Mouse (Mus musculus) v-Abl transformed pro-B cells (cell line): ENCODE measurements around the gene Nebl.

Source experiments
- in situ Hi-C, 2 experiments: fragments of 400-800 bp; cut with MboI; formaldehyde crosslinking; loops; one replicate each; pipeline ENCODE4 v1.15.1; 2025; ENCODE audit not compliant: unreplicated experiment in 2 of 2

Nebl gene

DNA sequence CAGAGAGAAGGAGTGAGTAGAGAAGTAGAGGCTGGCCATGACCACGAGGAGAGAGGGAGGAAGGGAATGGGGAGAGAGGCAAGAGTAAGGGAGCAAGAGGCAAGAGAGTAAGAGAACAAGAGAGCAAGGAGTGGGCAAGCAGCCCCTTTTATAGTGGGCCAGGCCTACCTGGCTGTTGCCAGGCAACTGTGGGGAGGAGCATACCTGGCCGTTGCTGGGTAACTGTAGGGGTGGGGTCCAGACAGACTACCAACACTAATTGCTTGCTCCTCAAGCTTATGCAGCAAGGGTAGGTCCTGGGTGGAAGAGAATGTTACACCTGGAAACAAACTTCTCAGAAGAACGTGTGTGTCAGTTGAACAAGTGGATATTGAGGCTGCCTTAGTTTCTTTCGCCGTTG is 20.0 kb downstream of the Nebl start:
- in situ Hi-C loops: no loop called here

DNA sequence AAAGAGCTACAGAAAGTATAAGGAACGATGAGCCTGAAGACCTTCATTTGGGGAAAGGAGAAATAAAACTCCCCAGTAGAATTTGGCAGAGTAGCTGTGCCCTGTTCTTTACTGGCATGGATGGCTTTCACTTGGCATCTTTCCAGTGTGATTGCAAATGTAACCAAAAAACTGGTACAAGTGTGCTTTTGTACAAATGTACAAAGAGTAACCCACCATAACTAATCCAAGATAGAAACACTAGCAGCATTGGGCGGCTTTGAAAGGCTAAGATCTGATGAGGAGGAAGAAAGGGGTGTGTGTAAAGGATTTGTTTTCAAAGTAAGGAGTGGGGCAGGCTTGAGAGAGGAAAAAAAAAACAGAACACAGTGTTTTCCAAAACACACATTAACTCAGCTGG is 21.2 kb downstream of the Nebl start:
- in situ Hi-C loops: no loop called here

DNA sequence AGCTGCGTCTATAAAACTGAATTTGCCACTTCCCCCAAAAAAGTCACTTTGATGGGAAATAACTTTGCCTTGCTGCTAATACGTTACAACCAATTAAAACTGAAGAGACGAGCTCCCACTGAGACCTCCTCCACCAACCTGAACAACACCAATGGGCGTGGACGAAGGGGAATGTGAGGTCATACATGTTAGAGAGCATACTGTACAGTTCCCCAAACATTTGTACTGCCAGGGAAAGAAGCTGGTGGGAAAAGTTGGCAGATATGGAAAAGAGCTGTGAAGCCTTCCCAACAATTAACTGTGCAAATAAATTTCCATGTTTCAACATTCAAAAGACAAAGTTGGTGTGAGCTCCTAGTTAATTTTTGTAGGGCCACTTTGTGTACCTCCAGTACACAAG is 25.3 kb downstream of the Nebl start:
- in situ Hi-C loops: no loop called here

DNA sequence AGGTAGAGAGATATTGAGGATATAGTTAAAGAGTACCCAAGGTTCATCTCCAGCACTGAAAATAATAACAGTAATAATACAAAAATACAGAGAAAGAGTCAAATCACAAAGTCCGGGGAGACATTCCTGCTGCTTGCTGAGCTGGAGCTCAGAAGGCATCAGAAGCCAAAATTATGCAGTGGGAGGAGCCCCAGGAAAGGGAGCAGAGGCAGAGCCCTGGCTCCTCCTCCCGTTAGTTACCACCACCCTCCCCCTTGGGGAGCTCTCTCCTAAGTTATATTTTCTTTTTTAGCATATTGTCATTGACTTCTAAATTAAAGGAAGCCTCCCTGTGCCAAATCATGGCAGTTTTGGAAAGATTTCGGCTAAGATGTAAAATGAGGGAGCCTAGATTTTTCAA is 25.8 kb downstream of the Nebl start:
- in situ Hi-C loops: no loop called here

DNA sequence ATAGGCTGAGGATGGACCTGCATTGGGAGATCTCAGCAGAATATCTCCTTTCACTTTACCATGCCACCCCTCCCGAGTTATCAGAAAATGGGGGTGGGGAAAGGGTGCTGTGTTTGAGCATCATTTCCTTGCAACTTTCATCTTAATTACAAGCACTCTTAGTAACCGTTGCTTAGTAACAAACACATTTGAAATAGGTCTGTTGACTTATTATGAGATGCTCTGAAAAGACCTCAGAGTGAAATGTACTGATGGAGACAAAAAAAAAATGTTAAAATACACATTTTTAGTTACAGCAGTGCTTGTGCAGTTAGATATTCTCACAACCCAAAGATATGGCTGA is 28.1 kb downstream of the Nebl start:
- in situ Hi-C loops: no loop called here

DNA sequence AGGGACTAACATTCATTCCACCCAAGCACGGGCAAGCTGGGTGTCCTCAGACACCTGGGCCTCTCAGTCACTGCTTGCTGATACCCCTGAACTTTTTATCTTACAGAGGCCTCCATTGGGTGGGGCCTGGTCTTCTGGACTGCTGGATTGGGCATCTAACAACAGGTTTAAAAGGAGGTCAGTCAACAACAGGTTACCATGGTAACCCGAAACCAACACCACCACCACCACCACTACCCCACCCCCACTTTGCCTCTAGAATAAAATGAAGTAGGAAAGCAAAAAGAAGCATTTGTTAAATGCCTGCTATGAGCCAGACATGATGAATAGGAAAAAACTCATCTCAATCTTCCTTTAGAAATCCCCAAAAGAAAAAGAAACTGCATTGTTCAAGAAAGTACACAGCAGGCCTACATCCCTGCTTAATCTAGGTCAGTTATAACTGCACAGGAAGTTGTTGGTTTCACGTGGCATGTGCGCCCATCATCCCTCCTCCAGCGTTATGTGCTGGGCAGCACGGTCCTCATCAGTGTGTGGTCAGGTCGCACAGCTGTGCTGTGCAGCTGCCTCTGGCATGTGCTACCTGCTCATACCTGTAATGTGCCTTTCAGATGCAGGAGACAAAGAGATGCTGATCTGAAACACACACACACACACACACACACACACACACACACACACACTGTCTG is 28.6 kb downstream of the Nebl start:
- in situ Hi-C loops: no loop called here

DNA sequence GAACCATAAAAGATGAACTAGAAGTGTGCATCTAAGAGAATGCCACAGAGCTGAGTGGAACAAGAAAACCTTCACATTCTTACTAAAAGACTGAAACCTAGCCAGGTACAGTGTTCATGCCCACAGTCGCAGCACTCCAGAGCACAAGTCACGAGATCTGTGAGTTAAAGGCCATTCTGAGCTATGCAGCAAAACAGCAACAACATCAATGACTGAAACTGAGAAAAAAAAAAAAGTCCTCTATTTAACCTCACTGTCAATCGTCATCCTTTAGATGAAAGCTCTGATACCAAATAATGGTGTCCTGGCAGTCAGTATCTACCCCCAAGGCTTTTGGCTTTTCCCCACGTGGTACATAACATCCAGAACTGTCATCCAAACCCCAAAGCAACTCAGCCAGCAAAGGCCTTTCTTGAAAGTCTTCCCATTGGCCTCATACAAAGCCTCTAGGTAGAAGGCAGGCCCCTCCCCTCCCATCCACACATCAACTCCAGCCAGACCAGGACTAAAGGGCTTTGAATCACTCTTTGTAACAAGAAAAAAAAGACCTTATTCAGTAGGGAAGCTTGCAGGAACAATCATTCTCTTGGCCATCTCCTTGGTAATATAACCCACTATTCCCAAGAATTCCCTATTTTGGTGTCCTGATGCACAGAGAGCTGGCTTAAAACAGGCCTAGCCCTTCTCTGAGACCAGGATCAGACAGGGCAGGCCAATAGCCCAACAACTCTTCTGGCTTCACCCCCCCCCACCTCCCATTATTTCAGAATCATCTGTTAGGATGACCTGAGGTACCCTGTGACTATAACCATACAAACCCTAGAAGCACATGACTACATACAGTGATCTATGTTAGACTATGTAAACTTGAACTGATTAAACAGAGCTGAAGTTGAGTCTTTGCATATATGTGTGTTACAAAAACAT is 32.8 kb downstream of the Nebl start:
- in situ Hi-C loops: no loop called here

DNA sequence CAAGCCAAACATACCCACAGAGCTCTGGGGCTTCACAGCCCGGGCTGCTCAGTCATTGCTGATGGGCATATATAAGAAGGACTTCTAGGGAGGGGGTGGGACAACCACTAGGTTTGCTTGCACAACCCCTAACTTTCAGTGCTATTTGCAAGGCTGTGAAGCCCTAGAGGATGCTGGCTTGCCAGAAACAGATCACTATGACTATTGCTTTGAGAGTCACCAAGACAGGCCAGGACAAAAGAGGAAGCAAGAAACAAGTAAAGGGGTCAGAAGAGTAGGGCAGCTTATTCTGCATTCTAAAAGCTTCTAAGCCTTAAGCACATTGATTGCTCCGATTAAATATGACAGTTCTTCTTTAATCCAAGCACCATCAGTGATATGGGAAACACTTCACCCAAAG is 38.3 kb downstream of the Nebl start:
- in situ Hi-C loops: no loop called here

DNA sequence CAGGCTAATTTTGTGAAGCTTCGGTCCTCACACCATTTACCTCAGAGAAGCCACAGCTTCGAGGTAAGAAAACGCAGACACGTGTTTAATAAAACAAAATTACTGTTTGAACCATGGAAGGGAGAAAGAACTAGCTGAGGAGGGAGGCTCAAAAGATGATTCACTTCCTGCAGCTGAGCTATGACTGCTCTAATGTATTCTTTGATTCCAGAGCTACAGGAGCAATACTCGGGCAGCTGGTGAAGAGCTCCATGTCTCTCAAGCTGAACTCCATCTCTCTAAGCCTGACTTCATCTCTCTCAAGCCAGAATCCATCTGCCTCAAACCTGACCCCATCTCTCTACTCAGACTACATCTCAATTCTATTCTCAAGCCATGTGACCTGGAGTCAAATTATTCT is 41.0 kb downstream of the Nebl start:
- in situ Hi-C loops: no loop called here

DNA sequence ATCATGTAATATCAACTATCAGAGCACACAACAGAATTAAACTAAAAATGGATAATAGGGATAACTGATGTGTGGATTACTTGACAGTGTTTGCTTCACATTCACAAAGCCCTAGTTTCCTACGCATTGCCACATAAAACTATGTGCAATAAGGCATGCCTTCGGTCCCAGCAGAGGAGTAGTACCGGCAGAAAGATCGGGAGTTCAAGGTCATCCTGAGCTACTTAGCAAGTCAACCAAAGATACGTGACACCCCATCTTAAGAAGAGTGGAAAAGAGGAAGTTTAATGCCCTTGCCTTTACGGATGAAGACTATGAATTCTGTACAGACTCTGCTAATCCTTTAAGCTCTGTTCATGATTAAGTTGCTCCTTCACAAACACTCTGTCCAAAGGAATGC is 44.1 kb downstream of the Nebl start:
- in situ Hi-C loops: no loop called here

DNA sequence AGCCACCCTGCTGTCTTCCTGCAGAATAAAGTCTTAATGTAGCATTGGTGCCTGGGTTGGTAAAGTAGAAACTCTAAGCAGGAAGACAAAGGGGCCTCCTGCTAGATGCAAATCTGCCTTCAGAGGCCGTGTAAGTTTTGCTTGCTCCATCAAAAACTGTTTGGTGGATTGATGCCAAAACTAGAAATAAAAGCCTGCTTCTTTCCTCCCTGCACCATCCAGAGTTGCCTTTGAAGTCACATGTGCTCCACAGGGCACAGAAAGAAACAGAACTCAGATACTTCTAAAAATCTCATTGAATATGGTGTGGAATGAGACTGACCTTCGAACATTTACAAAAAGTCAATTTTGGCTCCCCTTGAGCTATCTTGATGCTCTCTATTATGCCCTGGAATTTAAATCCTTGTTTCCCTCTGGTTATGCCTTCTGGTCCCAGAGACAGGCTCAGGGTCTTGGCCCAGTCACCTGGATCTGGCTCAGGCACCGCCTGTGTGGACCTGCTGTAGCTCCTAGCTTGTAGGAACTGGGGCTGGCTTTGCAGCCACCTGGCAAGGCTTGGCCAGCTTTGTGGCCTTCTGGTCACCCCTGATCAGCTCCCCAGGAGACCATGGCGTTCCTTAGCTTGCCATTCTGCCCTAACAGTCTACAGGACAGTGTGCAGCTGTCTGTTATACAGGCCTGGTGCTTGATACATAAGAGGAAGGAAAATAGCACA is 47.8 kb downstream of the Nebl start:
- in situ Hi-C loops: no loop called here

DNA sequence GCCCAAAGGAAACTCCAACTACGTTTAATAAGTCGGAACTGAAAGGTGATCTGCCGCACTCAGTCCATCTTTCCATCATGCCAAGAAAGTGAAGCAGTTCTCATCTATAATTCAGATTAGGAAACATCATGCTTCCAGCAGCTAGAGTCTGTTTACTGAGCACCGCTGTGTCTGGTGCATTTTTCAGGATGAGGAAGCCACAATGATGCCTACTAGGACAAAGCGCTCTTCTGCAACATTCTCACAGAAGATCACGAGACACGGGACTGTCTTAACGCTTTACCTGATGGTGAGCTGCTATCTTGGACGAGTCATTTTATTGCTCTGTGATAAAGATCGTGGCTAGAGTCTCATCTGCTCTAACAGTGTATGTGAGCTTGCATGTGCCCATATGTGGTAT is 59.1 kb downstream of the Nebl start:
- in situ Hi-C loops: no loop called here

DNA sequence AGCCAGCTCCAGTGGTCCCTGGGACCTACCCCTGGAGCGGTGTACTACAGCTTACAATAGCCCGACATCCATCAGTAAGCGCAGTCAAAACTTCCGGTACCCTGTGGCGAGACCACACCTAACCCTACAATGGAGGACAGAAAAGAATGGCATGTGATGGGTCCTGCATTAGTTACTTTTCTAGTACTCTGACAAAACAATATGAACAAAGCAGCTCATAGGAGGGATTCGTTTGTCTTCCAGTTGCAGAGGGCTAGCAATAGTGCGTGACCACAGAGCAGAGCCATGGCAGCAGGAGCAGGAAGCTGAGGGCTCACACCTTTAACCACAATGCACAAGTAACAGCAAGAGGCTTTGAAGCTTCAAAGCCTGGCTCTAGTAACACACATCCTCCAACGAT is 59.7 kb downstream of the Nebl start:
- in situ Hi-C loops: no loop called here

DNA sequence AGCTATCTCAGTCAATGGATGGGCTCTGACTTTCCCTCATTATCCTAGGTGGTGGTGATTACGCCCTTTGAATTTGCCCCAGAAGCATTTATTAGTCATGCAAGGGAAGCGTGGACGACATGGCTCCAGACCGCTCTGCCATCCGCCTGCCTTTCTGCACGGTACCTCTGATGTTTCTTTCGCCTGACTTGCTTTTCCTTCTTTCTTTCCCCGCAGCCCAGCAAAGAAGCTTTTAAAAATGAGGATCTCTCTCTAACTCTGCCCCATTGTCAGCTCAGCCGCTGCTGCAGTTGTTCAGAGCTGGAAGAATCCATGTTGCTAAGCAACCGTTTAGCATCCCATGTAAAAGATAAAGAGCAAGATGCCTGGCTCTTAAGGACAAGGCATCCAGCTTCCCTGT is 61.3 kb downstream of the Nebl start:
- in situ Hi-C loops: no loop called here

DNA sequence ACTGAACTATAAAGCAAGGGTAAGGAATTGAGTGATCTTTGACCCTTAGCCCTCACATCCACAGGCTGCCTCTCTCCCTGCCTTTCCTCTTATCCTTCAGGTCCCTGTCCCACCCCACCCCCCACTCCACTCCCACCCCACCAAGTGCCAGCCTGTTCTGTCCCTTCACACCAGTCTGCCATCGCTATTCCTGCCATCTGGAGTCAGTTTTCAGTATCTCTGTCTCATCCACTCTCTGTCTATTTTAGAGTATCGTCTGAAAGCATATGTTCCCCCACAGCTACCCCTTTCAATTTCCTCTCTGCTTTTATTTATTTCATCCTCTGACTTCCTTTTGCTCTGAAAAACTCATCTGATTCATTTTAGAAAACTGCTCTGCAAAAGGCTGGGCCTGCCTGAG is 62.3 kb downstream of the Nebl start:
- in situ Hi-C loops: no loop called here

DNA sequence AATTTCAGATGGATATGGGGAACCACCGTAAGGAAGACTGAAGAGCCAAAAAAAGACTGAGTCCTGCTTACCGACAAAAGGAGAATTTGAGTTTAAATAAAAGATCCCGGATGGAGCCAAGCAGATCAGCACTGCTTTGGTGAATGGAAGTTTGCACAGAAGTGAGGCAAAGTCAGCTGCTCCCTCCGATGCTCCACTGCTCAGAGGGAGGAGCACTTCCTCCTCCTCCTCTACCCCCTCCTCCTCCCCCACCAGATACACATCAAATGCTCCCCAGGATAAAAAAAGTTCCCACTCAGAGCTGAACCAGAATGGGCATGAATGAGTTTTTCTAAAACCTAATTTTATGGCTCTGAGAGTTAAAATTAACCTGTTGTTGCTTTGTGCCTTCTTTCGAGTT is 73.1 kb downstream of the Nebl start:
- in situ Hi-C loops: no loop called here

DNA sequence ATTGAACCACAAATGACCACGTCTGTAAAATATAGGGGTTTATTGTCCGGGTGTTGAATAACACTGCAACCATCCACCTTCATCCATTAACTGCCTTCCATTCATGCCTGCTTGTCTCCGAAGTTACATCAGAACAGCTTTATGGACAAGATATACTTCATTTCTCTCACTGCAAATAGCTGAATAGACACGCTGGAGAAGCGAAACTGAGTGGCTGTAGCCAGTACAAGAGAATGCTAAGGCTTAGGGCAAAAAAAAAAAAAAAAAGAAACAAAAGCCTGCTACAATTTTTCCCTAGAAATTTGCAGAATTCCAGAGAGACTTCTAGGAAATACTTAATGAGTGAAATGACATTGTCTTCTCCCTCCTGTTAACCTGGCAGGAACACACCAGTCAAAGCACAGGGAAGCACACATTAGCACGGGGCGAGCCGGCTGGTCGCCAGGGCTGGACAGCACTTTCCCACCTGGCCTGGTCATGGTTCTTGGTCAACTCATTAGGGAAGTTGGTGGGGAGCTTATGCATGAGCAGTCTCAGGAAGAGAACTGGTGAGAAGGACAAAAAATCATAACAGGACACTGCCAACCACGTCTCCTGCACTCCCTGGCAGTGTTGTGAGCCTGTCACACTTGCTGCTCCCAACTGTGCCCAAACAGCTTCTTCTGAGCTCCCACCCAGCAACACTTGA is 81.0 kb downstream of the Nebl start:
- in situ Hi-C loops: no loop called here

DNA sequence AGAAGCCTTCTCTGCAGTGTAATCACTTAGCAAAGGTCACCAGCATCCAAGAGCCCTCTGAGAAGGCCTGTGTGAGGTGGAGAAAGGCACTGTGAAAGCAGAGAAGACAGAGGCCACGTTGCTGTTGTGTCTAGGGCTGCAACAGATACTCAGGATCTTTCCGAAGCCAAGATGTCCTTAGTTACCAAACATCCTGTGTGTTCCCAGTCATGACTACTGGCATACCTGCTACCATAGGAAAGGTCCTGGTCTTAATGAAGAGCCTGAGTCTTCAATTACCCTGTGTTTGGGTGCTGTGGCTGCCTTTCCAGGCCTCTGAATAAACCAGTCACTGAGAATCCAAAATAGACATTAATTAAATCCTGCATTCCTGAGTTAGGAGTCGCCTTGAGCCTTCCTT is 81.5 kb downstream of the Nebl start:
- in situ Hi-C loops: no loop called here

DNA sequence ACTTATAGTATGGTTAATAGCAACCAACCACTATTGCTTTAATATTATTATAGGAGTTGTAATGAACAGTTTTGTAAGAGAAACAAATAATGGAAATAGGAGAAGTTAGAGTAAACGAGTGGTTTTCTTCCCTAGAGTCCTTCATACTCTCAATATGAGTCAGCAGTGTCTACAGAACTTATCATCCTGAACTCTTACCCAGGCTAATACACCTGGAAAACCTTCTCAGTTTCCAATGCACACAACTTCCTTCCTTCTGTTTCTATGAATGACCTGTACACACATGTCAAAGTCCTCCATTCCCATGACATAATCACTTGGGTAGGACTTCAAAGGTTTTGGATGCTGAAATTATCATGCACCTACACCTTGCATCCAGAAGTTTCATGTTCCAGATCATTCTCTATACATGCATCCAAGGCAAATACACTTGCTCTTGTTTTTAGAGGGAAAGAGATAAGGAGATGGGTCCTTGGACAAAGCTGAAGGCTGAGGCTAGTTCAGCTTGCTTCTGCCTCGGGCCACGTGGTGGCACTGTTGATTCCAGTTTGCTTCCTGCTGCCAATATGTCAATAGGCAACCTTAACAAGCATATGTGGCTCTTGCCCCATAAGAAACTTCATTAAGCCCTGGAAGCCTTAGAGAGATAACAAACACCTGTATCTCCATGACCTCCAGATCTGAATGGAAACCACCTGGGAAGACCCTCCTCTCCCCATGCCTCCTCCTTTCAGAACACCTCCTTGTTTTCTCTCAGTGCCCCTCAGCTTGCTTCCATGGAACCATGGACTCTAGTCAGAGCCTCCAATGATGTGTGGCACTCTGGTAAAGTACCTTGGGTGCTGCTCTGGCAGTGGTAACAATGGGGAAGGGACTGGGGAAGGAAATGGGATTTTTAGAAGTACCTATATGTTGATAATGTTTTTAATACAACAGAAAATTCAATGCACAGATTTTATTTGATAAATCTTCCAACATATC is 86.7 kb downstream of the Nebl start:
- in situ Hi-C loops: no loop called here

DNA sequence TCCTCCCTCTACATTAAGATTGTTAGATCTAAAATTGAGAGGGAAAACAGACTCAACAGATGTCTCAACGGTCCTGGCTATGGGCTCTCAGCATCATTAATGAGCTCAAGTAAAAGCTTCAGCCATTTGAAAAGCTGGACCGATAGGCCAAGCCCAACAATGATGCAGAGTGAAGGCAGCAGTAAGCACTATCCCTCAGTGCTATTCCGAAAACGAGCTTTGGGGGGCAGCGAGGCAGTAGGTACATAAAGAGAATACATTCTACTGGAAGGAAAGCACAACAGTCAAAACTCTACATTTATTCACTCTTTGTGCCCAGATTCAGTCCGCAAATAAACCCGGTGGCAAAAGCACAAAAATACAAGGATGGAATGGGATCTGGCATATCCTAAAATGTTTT is 87.4 kb downstream of the Nebl start:
- in situ Hi-C loops: no loop called here
